Mouse (Mus musculus): Measurements from ENCODE around the gene Gm4952.

Gm4952 gene

DNA sequence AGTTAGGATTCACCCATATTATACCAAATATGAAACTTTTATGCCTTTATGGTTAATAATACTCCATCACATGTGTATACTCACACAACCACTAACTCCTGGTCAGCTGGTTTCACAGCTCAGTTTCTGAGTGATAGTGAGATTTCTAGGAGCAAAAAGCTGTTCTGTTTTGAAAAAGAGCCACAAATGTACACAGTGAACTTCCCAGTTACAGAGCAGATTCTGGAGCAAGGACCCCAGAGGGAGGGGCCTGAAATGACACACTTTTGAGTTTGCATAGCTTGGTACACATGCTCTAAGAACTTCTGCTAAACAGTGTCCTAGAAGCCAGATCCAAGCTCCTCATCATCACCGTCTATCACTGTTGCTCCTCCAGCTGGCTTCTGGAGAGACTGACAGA, at the start of gene Gm4952:
Gm4952 (plus strand) TSS at position 301 of the 400 bp plus-strand sequence.
- DNase-seq (ENCODE audit: low spot score in 2 of 2), result no peak

DNA sequence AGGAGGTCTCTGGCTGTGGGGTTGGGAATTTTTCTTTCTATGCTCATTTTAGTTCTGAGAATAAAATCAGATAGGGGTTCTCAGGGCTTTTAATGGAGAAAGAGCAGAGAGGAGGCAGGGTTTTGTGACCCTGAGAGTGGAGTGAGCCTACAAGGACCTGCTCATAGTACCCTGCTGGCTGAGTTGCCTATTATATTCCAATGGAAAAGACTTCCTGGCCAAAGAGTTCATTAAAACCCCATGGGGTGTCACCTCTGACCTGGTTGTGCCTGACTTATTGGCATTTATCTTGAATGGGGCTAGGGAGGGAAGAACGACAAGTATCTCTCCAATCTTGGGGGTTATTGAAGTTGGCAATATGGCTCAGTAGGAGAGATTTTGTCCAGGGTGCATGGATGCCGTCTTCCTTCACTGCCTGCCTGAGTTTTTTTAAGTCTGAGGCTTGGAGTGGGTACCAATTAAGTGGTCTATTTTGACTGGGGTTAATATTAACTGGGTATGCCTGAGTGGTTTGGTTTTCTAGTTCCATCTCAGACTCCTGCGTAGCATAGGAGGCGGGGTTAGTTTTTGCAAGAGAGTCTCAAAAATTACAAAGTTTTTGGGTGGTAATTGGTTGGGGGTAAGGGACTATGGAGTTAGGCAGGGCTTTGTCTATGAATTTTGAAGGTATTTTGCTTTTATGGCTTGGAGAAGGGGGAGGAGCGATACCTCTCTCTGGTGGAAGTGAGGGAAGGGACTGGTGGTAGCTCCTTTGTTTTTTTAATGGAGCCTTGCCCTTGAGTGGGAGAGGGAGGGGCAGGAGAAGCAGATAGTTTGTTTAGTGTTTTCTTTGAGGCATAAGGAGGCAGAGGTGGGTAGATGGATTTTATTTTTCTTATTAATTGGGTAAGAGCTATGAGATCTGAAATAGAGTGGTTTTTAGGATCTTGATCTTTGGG, 49.5 kb upstream of the Gm4952 start:
- DNase-seq (ENCODE audit: low spot score in 2 of 2), result no peak

DNA sequence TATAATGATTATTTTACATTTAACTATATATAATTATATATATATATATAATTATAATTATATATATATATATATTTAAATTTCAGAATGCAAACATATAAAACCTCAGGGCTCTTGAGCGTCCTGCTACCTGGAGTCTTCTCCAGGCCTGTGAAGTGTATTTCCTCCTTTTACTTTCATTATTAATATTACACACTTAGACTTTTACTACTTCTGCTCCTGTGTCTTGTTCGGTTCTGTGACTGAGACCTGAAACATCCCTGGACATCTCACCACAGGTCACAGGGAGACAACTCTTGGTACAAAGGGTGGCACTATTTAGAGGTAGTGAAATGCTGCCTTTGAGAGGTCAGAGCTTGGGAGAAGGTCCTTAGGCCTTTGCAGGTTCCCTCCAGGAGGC, 43.5 kb upstream of the Gm4952 start:
- DNase-seq (ENCODE audit: low spot score in 2 of 2), result no peak

DNA sequence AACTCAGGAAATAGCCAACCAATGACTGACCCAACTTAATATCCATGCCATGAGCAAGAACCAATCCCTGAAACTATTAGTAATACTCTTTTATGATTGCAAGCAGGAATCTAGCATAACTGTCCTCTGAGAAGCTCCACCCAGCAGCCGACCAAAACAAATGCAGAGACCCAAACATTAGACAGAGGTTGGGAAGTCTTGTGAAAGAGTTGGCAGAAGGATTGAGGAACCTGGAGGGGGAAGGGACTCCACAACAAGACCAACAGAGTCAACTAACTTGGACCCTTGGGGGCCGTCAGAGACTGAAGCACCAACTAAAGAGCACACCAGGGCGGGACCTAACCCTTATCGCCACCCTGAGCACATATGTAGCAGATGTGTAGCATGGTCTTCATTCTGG, 41.6 kb upstream of the Gm4952 start:
- DNase-seq (ENCODE audit: low spot score in 2 of 2), result no peak

DNA sequence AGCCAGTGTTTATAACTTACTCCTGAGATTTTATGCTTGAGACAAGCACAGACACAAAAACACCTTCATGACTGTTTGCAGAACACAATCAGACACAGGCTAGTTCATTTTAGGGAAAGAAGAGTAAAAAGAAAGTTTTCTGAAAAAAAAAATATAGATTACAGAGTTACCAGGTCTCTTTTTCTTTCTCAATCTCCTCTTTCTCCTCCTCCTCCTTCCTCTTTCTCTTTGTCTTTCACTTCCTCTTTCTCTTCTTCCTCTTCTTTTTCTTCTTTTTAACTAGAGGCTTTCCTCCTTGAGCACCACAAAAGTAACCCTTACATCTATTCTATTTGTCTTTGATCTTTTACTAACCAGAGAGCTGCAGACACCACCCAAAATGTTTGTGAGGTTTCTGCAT, 35.6 kb upstream of the Gm4952 start:
- no peak for DNase-seq (ENCODE audit: low spot score in 2 of 2)

DNA sequence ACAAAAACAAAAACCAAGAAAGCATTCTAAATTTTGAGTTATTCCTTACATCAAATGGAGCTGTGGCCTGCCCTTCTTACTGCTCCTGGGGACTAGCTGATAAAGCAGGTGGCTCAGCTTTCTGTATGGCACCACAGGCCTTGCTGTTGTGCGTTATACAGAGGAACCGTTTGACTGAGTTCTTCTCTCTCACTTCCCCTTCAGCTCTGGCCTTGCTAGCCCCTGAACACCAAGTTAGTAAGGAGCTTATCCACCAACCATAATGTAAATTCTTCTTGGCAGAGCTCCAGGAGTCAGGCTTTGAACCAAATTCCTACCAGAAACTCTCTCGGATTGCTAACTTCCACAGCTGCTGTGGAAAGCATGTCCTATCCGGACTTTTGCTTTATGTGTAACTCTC, 32.8 kb upstream of the Gm4952 start:
- no peak for DNase-seq (ENCODE audit: low spot score in 2 of 2)

DNA sequence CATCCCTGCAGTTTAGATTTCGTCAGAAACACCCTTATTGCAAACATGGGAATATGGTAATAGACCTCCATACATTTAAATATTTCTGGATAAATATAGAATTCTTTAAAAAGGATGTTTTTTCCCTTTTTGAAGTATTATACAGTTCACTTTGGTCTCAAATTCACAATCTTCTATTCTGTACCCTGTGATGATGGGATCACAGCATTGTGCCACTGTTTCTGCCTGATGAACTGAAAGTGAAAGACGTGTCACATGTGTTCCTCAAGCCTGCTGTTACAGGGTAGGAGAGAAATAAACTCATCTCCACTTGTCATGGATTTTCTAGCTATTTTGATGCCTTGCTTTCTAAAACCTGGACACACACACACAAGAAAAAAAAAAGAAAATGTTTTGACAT, 28.9 kb upstream of the Gm4952 start:
- DNase-seq (ENCODE audit: low spot score in 2 of 2), result no peak

DNA sequence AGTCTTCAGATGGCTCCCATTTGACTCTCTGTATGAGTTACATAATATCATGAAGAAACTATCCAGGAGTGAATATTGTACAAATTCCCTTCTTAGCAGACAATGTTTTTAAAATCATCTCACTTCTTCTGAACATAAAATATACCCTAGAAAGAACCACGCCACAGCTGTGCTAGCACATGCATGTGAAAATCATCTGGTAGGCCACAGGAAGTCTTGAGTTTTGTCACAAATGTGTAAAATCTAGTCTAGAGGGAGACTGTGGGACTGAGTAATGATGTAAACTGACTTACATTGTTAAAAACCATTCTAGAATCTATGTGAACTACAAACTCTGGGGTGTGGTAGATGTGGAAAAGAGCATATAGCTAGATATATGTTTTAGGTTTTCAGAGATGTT, 28.1 kb upstream of the Gm4952 start:
- DNase-seq (ENCODE audit: low spot score in 2 of 2), result no peak

DNA sequence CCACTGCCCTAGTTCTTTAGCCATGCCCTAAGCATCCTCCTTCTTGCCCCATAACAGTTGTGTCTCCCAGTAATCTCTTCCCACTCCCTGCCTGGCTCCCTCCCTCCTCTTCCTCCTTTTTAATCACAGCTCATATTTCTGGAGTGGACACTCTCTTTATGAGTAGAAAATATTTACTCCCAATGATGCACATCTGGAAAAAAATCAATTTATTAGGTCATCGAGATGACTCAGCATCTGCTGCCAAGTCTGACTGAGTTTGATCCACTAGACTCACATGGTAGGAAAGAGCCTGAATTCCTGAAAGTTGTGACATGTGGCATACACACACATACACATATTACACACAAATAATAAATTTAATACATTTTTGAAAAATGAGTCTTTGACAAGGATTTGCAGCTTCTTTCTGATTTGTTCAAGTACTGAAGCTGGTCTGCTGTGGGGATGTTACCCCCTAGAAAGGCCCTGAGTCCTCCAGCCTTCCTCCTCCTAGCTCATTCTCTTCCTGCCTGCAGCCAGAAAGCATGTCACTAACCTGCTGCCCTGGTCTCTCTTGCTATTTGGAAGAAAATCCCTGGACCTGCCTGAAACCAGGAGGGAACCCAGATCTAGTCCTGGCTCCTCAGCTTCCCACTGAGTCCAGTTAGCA, 27.0 kb upstream of the Gm4952 start:
- no peak for DNase-seq (ENCODE audit: low spot score in 2 of 2)

DNA sequence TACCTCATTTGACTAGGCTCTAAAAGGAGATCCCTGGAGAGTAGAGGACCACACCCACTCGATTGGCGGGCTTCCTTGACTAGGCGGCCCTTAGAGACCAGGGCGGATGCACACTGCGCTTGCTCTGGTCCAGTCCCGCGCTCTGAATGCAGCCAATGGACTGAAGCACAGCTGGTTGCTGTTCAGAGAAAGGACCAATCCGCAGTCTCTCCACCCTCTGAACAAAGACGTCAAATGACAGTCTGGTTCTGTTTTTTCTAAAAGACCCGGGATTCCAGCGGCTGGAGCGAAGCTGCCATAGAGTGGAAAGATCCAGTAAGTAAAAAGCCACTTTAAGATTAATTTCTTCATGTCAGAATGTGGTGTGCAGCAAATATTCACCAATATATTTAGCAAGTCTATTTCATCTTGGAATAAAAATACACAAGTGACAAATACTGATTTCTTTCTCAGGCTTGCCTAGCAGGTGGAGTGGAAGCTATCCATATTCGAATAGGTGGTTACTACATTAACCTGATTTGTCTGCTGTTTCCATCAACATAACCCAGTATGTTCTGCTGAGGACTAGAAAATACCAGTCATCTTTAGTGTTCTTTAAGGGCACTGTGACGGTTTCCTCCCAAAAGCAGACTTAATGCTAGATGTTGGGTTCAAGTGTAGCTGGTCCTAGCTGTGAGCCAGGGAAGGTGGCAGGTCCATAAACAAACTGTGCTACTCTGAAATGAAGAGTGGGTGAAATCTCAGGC, 26.3 kb upstream of the Gm4952 start:
- DNase-seq (ENCODE audit: low spot score in 2 of 2), result peak; percentile 39 to 74

DNA sequence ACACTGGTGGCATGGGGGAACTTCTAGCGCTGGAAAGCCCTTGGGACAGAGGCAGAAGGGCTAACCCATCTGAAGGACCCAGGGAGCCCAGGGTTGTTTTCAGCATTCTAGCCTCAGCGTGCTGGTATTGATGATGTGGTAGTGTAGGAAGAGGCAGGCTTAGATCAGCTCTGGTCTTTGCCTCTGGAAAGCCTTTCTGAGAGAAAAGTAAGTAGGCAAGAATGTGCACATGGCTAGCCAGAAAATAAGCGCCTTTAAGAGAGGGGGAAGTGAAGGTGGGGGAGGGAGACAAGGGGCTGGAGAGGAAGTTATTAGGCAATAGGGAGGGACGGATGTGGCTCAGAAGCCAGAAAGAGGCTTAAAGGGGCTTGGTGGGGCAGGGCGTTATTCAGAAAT, 25.8 kb upstream of the Gm4952 start:
- DNase-seq (ENCODE audit: low spot score in 2 of 2), result no peak

DNA sequence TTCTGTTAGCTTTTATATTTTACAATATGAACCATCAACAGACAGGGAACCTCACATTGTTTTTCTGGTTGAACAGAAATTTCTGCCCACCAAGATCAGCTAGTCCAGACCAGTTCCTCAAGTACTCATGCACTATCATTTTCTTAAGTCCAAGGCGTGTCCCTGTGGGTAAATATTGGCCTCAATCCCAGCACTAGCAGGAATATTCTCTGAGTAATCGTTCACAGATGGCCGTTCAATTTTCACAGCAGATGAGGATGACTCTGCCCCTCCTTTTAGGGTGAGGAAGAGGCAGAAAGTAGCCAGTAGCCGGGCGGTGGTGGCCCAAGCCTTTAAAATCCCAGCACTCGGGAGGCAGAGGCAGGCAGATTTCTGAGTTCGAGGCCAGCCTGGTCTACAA, 24.7 kb upstream of the Gm4952 start:
- no peak for DNase-seq (ENCODE audit: low spot score in 2 of 2)

DNA sequence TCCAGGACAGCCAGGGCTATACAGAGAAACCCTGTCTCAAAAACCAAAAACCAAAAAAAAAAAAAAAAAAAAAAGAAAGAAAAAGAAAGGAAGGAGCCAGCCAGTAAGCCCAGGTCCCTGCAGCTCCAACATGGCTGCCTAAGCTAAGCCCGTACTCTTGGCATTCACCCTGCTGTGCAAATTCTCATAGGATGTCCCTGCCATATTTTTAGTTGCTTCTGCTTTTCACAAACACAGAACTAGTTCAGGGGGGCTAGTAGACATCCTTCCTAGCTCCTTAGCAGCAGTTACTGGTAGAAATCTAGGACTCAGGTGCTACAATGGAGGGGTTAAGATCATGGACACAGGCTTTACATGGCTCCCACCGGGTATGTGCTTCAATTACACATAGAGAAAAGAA, 24.3 kb upstream of the Gm4952 start:
- no peak for DNase-seq (ENCODE audit: low spot score in 2 of 2)

DNA sequence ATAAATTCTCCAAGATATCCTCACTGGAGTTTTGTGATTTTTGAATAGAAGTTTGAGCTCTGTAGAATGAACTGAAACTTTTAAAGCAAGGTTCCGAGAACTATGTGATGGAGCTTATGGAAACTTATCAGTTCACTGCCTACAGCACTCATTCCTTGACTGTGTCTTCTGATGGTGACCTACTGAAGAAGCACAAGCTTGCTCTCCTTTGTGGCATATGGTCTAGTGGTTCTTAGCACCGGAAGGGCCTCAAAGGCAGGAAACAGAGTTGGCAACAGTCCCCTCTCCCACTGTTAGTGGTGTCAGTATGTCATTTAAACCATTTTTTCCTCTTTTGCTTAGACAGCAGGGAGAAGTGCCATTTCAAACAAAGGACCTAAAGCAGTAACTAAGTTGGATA, 23.1 kb upstream of the Gm4952 start:
- no peak for DNase-seq (ENCODE audit: low spot score in 2 of 2)

DNA sequence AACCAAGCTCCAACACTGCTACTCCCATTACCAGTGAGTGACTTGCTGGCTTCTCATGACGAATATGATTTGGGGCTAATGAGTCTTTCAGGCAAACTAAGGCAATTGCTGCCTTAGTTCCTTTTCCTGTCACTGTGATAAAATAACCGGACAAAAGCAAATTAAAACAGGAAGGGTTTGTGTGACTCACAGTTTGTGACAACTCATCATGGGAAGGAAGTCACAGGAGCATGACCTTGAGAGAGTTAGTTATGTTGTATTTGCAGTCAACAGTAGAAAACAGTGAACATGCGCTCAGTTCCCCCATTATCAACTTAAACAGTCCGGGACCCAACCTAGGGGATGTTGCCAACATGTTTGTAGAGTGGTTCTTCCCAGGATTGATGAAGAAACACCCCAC, 14.5 kb upstream of the Gm4952 start:
- DNase-seq (ENCODE audit: low spot score in 2 of 2), result no peak

DNA sequence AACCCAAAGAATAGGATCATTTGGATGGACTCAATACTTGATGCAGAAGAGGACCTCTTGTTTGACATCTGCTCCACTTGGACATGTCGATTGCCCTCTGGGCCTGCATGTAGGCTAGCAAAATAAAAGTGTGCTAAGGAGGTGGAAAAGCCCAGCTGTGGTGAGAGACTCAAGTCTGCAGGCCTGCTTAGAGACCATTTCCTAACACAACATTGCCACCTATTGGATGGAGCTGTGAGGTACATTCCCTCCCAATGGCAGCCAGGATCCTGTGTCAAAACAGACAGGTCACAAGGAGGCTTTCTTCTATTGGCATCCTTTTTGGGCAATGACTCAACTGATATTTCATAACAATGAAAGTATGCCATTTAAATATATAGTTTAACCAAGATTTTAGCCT, 7.9 kb upstream of the Gm4952 start:
- peak; percentile 27 to 86 for DNase-seq (ENCODE audit: low spot score in 2 of 2)

DNA sequence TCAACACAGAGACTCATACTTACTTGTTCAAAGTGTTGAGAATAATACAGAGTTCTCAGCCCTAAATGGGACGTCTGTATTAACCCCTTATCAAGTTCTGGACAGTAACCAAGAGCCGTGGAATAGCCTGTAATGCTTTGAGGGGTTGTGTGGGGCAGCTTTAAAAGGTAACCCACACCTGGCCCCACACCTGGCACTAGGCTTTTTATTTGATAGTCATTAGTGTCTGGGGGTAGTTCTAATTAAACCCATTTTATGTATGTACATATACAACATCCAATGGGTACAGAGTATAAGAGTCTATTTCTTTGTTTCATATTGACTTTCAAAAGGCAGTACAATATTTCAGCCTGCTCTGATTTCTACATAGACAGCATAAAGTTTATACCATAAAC, 4.6 kb upstream of the Gm4952 start:
- DNase-seq (ENCODE audit: low spot score in 2 of 2), result no peak

DNA sequence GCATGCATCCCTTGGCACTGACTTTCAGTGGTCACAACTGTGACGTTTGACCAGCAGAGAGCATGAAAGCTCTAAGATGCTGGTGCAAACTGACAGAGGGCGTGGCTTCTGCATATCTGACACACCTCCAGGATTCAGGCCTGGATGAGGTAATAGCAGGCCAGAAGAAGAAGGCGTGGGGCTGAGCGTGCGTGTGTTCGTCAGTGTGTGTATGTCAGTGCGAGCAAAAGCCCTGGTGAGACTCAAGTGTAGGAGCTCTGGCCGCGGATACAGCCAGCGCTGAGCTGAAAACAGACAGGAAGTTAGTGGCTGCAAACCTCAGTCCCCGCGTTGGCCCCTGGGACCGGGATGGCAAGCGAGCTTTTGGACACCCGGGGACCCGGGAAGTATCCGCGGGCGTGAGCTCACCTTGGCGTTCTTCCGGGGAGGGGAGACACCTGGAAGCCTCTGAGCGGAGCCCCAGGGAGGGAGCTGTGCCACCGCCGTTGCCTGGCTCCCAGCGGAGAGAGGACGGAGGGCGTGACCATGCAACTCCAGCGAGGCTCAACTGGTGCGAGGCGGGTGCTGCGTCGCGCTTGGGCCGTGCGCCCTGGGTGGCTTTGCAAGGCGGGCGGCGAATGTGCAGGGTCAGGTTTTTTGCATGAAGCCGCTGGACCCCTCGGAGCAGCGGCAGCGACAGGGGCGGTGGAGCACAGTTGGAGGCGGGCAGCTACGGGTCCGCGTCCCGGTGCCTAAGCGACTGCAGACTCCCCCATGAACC, 4.1 kb upstream of the Gm4952 start:
- DNase-seq (ENCODE audit: low spot score in 2 of 2), result peak; percentile 22 to 52

DNA sequence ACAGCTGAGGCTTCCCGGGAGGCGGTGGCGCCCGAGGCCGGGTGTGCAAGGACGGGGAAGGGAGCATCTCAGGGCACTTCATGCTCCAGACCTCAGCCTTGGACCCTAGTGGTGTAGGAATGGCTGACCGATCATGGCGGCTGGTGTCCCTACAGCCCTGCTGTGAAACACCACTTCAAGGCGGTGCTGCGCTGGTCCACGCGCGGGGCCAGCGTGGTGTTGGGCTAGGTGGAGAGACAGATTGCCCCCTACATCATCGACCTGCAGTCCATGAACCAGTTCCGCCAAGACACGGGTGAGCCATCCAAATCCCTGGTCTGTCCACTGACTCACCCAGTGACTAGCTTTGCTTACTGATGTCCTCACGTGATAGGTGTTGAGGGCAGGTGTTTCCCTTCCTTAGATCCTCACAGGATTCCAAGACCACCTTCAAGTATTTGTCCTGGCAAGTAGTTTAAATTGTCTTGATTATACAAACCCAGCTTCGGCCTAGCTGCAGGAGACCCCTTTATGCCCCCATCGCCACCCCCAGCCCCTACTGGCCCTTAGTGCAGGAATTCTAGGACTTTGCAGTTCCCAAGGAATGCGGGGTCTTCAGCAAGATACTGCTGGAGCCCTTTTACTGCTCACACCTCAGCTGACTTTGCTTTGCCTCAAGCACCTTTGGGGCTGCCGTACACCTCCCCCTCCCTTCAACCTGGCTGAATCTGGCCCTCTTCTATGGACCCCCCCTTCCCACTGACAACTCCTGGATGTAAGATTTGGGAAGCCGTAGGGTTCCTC, 3.3 kb upstream of the Gm4952 start:
- DNase-seq (ENCODE audit: low spot score in 2 of 2), result peak in 1 of 2 experiments; percentile 25

DNA sequence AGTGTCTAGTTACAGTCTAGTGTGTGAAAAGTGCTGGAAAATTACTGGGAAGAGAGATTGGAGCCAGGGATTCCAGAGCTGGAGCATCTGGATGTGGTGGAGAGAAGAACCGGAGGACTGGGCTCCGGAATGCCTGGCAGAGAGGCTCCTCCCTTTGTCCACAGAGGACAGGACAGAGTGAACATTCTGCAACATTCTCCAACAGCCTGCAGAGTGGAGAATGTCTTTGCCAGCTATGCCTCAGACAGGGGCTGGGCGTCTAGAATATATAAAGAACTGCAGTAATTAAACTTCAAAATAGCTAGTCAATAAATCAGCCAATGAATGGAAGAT, 2.7 kb upstream of the Gm4952 start:
- peak in 1 of 2 experiments; percentile 30 for DNase-seq (ENCODE audit: low spot score in 2 of 2)

DNA sequence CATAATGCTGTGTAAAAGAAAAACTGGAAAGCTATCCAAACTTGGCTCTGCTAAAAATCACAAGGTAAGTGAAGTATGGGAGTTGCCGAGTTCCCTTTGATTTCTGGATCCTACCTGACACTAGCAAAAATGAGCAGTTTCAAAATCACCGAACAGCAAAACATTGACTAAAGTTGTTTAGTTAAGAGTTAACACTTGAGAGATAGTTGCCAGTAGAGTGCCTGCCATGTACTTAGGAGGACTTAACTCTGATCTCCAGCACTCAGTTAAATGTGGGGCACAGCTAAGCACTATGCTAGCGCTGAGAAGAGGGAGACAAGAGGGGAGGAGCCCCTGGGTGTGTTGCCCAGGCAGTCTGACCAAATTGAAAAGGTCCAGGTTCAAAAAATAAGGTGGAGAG, 1.1 kb upstream of the Gm4952 start:
- DNase-seq (ENCODE audit: low spot score in 2 of 2), result no peak

All from left cerebral cortex, adult 9 months (tissue).